Mouse (Mus musculus): Measurements from ENCODE around the gene Clec2d.
A peak's percentile ranks its signal among the peaks of the same experiment; 100 is the strongest.

DNA sequence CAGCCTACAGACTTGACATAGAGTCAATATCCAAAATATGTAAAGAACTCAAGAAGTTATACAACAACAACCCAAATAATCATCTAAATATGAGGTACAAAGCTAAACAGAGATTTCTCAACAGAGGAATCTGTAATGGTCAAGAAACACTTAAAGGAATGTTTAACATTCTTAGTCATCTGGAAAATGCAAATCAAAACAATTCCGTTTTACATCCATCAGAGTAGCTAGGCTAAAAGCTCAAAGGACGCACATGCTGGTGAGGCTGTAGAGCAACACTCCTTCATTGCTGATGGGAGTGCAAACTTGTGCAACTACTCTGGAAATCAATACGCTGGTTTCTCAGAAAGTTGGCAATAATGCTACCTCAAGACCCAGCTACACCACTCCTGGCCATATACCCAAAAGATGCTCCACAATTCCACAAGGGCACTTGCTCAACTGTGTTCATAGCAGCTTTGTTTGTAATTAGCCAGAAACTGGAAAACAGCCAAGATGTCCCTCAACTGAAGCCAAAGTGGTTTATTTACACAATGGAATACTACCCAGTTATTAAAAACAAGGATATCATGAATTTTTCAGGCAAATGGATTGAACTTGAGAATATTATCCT lies 41.9 kb downstream of the Clec2d start:
- TF ChIP-seq CTCF (IDR thresholded peaks at IDR 0.05; ENCODE audit: low read depth), result no peak
- TF ChIP-seq EP300 (IDR thresholded peaks at IDR 0.05; ENCODE audit: low read depth), result peak; percentile 65; the same call in 1 of the 2 replicates

Data from liver, postnatal 0 days (tissue).